Mouse (Mus musculus) Patski (cell line): ENCODE data around the gene Bhlhe40. TPM values are rescaled to one million over a fixed set of nuclear protein-coding genes. Genes with fewer than 3 reads are reported as not detected.

Experiments
- ATAC-seq: fragments of 100-300 bp; one replicate; pipeline ENCODE4 v1.8.0; 2021
- CTCF ChIA-PET: fragments of 350-600 bp; sonication (Branson Sonifier 250); formaldehyde crosslinking; loops from one replicate; lab custom pipeline; 2022; ENCODE audit warnings: inconsistent platforms; lab: Charles Lee
- POLR2A ChIA-PET: fragments of 350-600 bp; sonication (Branson Sonifier 250); formaldehyde crosslinking; loops from one replicate; lab custom pipeline; 2022; ENCODE audit warnings: antibody characterized with exemption, inconsistent platforms; lab: Charles Lee
- DNase-seq: peaks from one replicate; pipeline ENCODE4 v3.0.0-alpha.2; 2011; ENCODE audit warnings: low read depth, low spot score
- H3K27me3 ChIP-seq: fragments of 371-371 bp; one replicate; pipeline ENCODE4 v1.5.1; 2021
- CTCF ChIP-seq: fragments of 100-300 bp; IDR thresholded peaks from one replicate; pipeline ENCODE4 v1.5.1; 2021
- in situ Hi-C: fragments of 300-500 bp; cut with MboI; formaldehyde crosslinking; loops from 3 replicates; pipeline ENCODE4 v1.11.1; 2018; ENCODE audit warnings: low pct_unique_long_range_greater_than_20kb, mixed read lengths
- polyA plus RNA-seq: library from polyadenylated mRNA; unstranded; gene quantifications from one replicate; pipeline ENCODE4 v1.2.3, GENCODE M21; 2021

The Bhlhe40 gene
- polyA plus RNA-seq, 1 experiment from 2014 or later, result 132 TPM

- POLR2A ChIA-PET, result no interaction called here
- no peak for ATAC-seq
These were observed 26.5 kb downstream of the Bhlhe40 start for GRCm38 (mm10) chr6:108686930-108687329.

GRCm38 (mm10) chr6:108688344-108688743, 27.9 kb downstream of the Bhlhe40 start:
- in situ Hi-C loops, result no loop called here
- ChIA-PET POLR2A (no interaction called here), CTCF (interaction anchor here (1.0 to 1.8 kb wide), 3 partner anchors 9 to 23 kb away, joined by 3 to 5 read pairs (median 3); no protein-coding TSS in a partner anchor)
- ATAC-seq (peak; percentile 55), DNase-seq (no peak)
- no peaks in the 10 kb centered on the region for H3K27me3 ChIP-seq
- no peak for TF ChIP-seq CTCF

More at GRCm38 (mm10) chr6:108686930-108687329, 26.5 kb downstream of the Bhlhe40 start:
- no peaks in the 10 kb centered on the region for H3K27me3 ChIP-seq
- CTCF ChIA-PET, result interaction anchor here (1.0 kb wide), 1 partner anchor 8 kb away, joined by 3 read pairs; no protein-coding TSS in a partner anchor
- in situ Hi-C loops, result no loop called here
- DNase-seq, result no peak
- no peak for TF ChIP-seq CTCF

- DNase-seq, result no peak
- CTCF ChIA-PET, result interaction anchor here (4.2 kb wide), 1 partner anchor 10 kb away, joined by 13 read pairs; no protein-coding TSS in a partner anchor
- no peaks in the 10 kb centered on the region for H3K27me3 ChIP-seq
- in situ Hi-C loops, result no loop called here
- ATAC-seq, result no peak
- TF ChIP-seq CTCF, result no peak
- POLR2A ChIA-PET, result no interaction called here
These were observed 32.6 kb downstream of the Bhlhe40 start for GRCm38 (mm10) chr6:108692986-108693385.

GRCm38 (mm10) chr6:108694965-108695724, 34.7 kb downstream of the Bhlhe40 start:
- TF ChIP-seq CTCF, result no peak
- POLR2A ChIA-PET, result no interaction called here
- no peaks in the 10 kb centered on the region for H3K27me3 ChIP-seq
- CTCF ChIA-PET, result interaction anchor here (1.2 to 4.2 kb wide), 4 partner anchors 9 to 18 kb away, joined by 3 to 13 read pairs (median 3); no protein-coding TSS in a partner anchor
- in situ Hi-C loops, result no loop called here
- no peak for DNase-seq
- ATAC-seq, result no peak

GRCm38 (mm10) chr6:108695844-108696821, 35.7 kb downstream of the Bhlhe40 start:
- in situ Hi-C loops, result no loop called here
- ChIA-PET POLR2A (no interaction called here), CTCF (interaction anchor here (1.2 to 4.2 kb wide), 4 partner anchors 10 to 19 kb away, joined by 3 to 13 read pairs (median 3); no protein-coding TSS in a partner anchor)
- H3K27me3 ChIP-seq, result no peaks in the 10 kb centered on the region
- DNase-seq (no peak), ATAC-seq (no peak)
- no peak for TF ChIP-seq CTCF

GRCm38 (mm10) chr6:108696822-108697202, 36.4 kb downstream of the Bhlhe40 start:
- ATAC-seq (no peak), DNase-seq (no peak)
- in situ Hi-C loops, result no loop called here
- ChIA-PET CTCF (interaction anchor here (1.5 to 4.2 kb wide), 2 partner anchors 9 to 14 kb away, joined by 3 to 13 read pairs; no protein-coding TSS in a partner anchor), POLR2A (no interaction called here)
- TF ChIP-seq CTCF, result no peak
- no peaks in the 10 kb centered on the region for H3K27me3 ChIP-seq

- TF ChIP-seq CTCF, result no peak
- DNase-seq (no peak), ATAC-seq (no peak)
- ChIA-PET CTCF (interaction anchor here (4.2 kb wide), 1 partner anchor 15 kb away, joined by 13 read pairs; no protein-coding TSS in a partner anchor), POLR2A (interaction anchor here (0.7 kb wide), 1 partner anchor 30 kb away, joined by 3 read pairs; no protein-coding TSS in a partner anchor)
- in situ Hi-C loops, result no loop called here
- H3K27me3 ChIP-seq, result no peaks in the 10 kb centered on the region
These were observed 36.9 kb downstream of the Bhlhe40 start for GRCm38 (mm10) chr6:108697345-108697744.

GRCm38 (mm10) chr6:108698343-108698870, 38.0 kb downstream of the Bhlhe40 start:
- ChIA-PET CTCF (interaction anchor here (1.3 kb wide), 1 partner anchor 17 kb away, joined by 3 read pairs; no protein-coding TSS in a partner anchor), POLR2A (no interaction called here)
- in situ Hi-C loops, result no loop called here
- ATAC-seq, result no peak
- no peaks in the 10 kb centered on the region for H3K27me3 ChIP-seq
- TF ChIP-seq CTCF, result no peak
- no peak for DNase-seq

- POLR2A ChIA-PET, result no interaction called here
- H3K27me3 ChIP-seq, result no peaks in the 10 kb centered on the region
- ATAC-seq (no peak), DNase-seq (no peak)
- in situ Hi-C loops, result loop anchor here (5.0 kb wide), 1 partner anchor 32 kb away; no protein-coding TSS in a partner anchor
- CTCF ChIA-PET, result interaction anchor here (1.3 kb wide), 1 partner anchor 18 kb away, joined by 3 read pairs; no protein-coding TSS in a partner anchor
- TF ChIP-seq CTCF, result no peak
These were observed 39.2 kb downstream of the Bhlhe40 start for GRCm38 (mm10) chr6:108699679-108700078.
